Mouse (Mus musculus): ENCODE results near the gene Miip.
"Not testable (repeated sequence)": the region's sequence is repeated elsewhere in the genome, so short reads cannot be mapped to it uniquely, and the experiment has no call there.

The Miip gene

GRCm38 (mm10) chr4:147869238-147869637 lies 622 bp upstream of the Miip start:
- in situ Hi-C loops (cut with MboI, MseI): loop anchor here (5.0 kb wide), 1 partner anchor 168 kb away; the partner anchor contains the start of genes Clcn6 and Mthfr

DNA sequence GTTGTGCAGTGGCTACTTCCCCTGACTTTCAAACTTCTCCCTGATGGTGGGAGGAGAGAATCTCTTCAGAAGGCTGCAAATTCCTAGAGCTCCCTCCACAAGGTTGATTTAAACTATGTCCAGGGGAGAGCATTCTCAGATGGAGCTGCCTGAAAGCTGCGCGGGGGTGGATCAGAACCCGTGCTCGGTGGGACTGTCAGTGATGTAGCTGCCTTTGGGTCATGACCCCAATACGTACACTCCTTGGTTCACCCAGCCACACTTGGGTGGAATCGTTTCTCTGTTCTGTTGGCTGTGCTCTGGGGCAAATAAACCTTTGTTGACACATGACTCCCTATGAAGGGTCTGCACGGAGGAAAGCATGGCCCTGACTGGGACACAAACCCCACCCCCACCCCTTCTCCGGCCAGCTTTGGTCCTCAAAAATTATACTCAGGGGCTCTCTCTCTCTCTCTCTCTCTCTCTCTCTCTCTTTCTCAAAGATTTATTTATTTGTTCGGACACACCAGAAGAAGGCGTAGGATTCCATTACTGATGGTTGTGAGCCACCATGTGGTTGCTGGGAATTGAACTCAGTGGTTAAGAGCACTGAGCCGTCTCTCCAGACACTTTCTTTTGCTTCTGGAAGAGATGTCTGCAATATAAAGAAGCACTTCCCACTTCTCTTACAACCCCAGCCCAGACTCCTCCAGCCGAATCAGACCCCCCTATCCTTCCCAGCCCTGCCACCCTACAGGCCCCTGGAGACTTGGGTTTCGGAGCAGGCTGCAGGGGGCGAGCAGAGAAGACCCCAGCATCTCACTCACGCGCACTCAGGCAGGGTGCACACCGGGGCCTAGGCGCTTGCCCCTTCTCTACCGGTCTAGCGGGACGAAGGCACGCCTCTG lies 810 bp downstream of the Miip start:
- in situ Hi-C loops (cut with MboI, MseI): loop anchor here (5.0 kb wide), 1 partner anchor 169 kb away; the partner anchor contains the start of genes Clcn6 and Mthfr

- in situ Hi-C loops (cut with MboI, MseI): loop anchor here (5.0 kb wide), 1 partner anchor 171 kb away; the partner anchor contains the start of genes Clcn6 and Mthfr
These were observed 1.8 kb downstream of the Miip start for GRCm38 (mm10) chr4:147866793-147867192.

- in situ Hi-C loops (cut with MboI, MseI): loop anchor here (5.0 kb wide), 1 partner anchor 171 kb away; the partner anchor contains the start of genes Clcn6 and Mthfr
These were observed 2.6 kb downstream of the Miip start for GRCm38 (mm10) chr4:147866056-147866455.

- in situ Hi-C loops (cut with MboI, MseI): loop anchor here (5.0 kb wide), 1 partner anchor 172 kb away; the partner anchor contains the start of genes Clcn6 and Mthfr
These were observed 3.0 kb downstream of the Miip start for GRCm38 (mm10) chr4:147865651-147866050.

GRCm38 (mm10) chr4:147862051-147862450 lies 6.6 kb downstream of the Miip start:
- in situ Hi-C loops (cut with MboI, MseI): no loop called here

DNA sequence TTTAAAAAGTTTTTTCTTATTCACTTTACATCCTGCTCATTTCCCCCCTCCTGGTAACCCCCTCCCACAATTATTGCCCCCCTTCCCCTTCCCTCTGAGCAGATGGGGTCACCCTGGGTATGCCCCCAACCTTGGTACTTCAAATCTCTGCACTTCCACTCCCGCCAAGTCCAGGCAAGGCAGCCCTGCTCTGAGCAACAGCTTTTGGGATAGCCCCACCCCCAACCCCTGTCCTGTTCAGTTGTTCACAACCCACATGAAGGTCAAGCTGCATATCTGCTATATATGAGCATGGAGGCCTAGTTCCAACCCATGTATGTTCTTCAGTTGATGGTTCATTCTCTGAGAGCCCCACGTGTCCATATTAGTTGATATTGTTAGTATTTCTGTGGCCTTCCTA lies 17.8 kb downstream of the Miip start:
- in situ Hi-C loops (cut with MboI, MseI): no loop called here

- in situ Hi-C loops (cut with MboI, MseI): no loop called here
These were observed 20.0 kb downstream of the Miip start for GRCm38 (mm10) chr4:147848584-147848991.

GRCm38 (mm10) chr4:147847614-147848583 lies 20.7 kb downstream of the Miip start, which contains the start of gene Zfp933:
Gene Zfp933, minus strand, starts transcription at chr4:147848366.
- in situ Hi-C loops (cut with MboI, MseI): no loop called here

DNA sequence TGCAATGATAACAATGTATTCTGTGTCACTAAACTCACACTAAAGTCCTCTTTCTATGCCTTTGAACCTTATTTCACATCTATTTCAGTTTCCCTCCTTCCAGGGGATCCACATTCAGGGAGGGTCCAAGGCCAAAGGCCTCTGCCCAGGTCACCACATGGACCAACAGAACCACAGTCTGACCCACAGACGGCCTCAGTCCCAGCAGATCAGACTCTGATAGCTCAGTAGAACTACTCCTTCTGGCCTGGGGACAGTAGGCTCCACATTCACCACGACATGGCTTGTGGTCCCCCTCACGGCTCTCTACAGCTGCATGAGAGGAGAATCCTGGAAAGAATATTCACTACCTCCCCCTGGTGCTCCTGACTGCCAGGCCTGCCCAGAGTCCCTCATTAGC lies 25.7 kb downstream of the Miip start:
- in situ Hi-C loops (cut with MboI, MseI): no loop called here

GRCm38 (mm10) chr4:147839282-147839681 lies 29.3 kb downstream of the Miip start:
- in situ Hi-C loops (cut with MboI, MseI): not testable (repeated sequence)

DNA sequence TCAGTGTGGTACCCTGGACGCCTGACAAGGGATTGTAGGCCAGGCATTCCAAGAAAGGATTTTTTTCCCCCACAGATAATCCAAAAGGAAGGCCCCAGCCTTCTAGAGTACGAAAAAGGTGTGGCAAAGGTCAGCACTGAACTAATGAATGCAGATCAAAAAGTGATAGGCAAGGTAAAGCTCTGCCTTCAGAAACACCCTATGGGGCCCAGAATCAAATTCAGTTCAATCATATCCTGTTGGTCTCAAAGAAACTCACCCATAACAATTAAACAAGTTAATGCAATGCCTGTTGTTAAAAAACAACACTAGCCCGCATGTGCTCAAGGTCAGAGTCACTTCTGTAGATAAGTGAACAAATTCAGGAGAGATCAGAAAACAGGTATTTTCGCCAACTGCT lies 44.2 kb downstream of the Miip start:
- in situ Hi-C loops (cut with MboI, MseI): no loop called here

- in situ Hi-C loops (cut with MboI, MseI): not testable (repeated sequence)
These were observed 47.2 kb downstream of the Miip start for GRCm38 (mm10) chr4:147821414-147821813.

DNA sequence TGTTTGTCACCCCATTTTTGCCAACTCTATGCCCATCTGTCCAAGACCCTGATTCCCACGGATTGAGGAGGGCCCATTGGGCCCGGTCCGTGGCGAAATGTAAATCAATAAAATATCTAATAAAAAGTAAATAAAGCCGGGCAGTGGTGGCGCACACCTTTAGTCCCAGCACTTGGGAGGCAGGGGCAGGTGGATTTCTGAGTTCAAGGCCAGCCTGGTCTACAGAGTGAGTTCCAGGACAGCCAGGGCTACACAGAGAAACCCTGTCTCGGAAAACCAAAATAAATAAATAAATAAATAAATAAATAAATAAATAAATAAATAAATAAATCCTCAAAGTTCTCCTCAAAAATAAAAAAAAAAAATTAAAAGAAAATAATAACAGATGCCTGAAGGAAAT lies 49.0 kb downstream of the Miip start:
- in situ Hi-C loops (cut with MboI, MseI): loop anchor here (5.0 to 10.0 kb wide), 2 partner anchors 1737 to 1945 kb away; no protein-coding TSS in a partner anchor

DNA sequence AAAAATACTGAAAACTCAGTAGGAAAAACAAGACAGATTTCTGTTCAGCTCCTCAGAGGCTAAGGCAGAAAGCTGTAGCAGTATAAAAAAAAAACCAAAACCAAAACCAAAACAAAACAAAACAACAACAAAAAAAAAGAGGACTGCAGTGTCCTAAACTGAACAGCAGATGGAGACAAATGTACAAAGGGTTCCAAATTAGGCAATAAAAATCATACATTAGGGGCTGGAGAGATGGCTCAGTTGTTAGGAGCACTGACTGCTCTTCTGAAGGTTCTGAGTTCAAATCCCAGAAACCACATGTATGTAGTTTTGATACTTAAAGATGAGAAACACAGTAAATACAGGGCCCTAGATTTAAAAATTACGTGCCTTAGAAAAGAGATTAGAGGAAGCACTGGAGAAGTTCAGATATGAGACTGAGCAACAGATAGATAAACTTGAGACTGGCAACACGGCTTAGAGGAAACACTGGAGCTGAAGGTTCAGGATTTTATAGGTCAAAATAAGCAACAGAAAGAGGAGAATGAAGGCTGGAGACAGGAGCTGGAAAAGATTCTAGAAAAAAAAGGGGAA lies 53.9 kb downstream of the Miip start:
- in situ Hi-C loops (cut with MboI, MseI): loop anchor here (5.0 to 10.0 kb wide), 3 partner anchors 247 to 1940 kb away; no protein-coding TSS in a partner anchor

- in situ Hi-C loops (cut with MboI, MseI): loop anchor here (5.0 to 10.0 kb wide), 2 partner anchors 246 to 1939 kb away; no protein-coding TSS in a partner anchor
These were observed 55.3 kb downstream of the Miip start for GRCm38 (mm10) chr4:147813249-147813765.
